In the genomic region with DNA sequence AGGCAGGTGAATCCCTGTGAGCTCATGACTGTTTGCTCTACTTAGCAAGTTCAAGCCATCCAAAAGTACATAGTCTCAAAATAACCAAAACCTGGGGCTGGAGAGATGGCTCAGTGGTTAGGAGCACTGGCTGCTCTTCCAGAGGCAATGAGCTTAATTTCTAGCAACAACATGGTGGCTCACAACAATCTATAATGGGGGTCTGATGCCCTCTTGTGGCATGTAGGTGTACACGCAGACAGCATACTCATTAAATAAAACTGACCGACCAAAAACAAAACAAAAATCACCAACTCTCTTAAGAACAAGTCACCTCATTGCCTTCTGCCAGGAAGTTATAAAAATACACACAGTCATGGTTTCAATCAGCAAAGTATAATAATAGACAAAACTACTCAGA, we compare ENCODE assay signal across 9 mouse cellular contexts. TPM values are rescaled to one million over a fixed set of nuclear protein-coding genes. Genes with fewer than 3 reads are reported as not detected.
DNase-seq lines count a peak whose midpoint lies in the region; ATAC-seq and TF ChIP-seq lines count a peak whose summit lies in the region.
"Had no signal": no experiment of that assay in that cellular context is flagged by ENCODE, and none has a peak within 500 bp of the region (broad histone marks: within the 10 kb centered on the region; RNA-seq: fewer than 3 reads in every experiment).

No protein-coding gene starts in this region.

- no peak overlapping the region for H3K9ac ChIP-seq in lung, postnatal 0 days (replicated peaks; ENCODE audit: low read depth)
- H3K9ac ChIP-seq: midbrain, embryonic 12.5 days had no signal

- no peaks in the 10 kb centered on the region for H3K9me3 ChIP-seq in lung, postnatal 0 days (ENCODE audit: low read length)
- H3K9me3 ChIP-seq: midbrain, embryonic 12.5 days had no signal

- no peaks in the 10 kb centered on the region for H3K27me3 ChIP-seq in lung, postnatal 0 days (replicated peaks; ENCODE audit: insufficient read depth, low read length)

- WGBS in lung, postnatal 0 days: 15% methylated on average over 2 of the region's 2 CpGs
- 25% methylated on average over 2 of the region's 2 CpGs for WGBS in lung, adult 2 months

- TF ChIP-seq EP300 in lung, postnatal 0 days (IDR thresholded peaks at IDR 0.05): no peak

- H3K4me2 ChIP-seq in lung, postnatal 0 days (replicated peaks; ENCODE audit: low read depth, low read length): no peak overlapping the region
- H3K4me2 ChIP-seq: midbrain, embryonic 12.5 days had no signal

- no peak overlapping the region for H3K4me3 ChIP-seq in lung, postnatal 0 days (ENCODE audit: low read depth, low read length)
- H3K4me3 ChIP-seq in lung, adult 2 months (replicated peaks; ENCODE audit: extremely low read depth, low read depth, low read length): no peak overlapping the region
- H3K4me3 ChIP-seq: midbrain, embryonic 12.5 days had no signal

- H3K4me1 ChIP-seq in lung, postnatal 0 days (ENCODE audit: insufficient read depth, low read depth, low read length): no peaks in the 10 kb centered on the region
- no peaks in the 10 kb centered on the region for H3K4me1 ChIP-seq in lung, adult 2 months (ENCODE audit: control insufficient read depth, insufficient read depth, low read length)
- H3K4me1 ChIP-seq: midbrain, embryonic 12.5 days had no signal

- H3K36me3 ChIP-seq in lung, postnatal 0 days (ENCODE audit: insufficient read depth, low read length): no peaks in the 10 kb centered on the region
- H3K36me3 ChIP-seq: midbrain, embryonic 12.5 days had no signal

- no peak for ATAC-seq in lung, postnatal 0 days
- ATAC-seq in neutrophil, adult 5-6 weeks (ENCODE audit: extremely low read depth, insufficient number of reproducible peaks, low FRiP score, poor library complexity, severe bottlenecking): peak; percentile 71; the same call in 1 of the 2 replicates
- no peak for ATAC-seq in inflammation-experienced regulatory T-cells, adult 6 months

- peak; percentile 60 for DNase-seq in embryo, embryonic 10 days (ENCODE audit: low spot score)
- no peak for DNase-seq in embryo, embryonic 9.5 days (ENCODE audit: extremely low spot score)
- peak; percentile 49 for DNase-seq in lung, postnatal 0 days (ENCODE audit: low spot score)
- no peak for DNase-seq in lung, adult 2 months
- DNase-seq in c-Kit-positive CD71-positive TER-119-positive erythroid progenitor cells, embryonic 14.5 days (ENCODE audit: low spot score): peak; percentile 69
- no peak for DNase-seq in thymus, postnatal 14 days

- peak; percentile 63 for TF ChIP-seq CTCF in lung, postnatal 0 days (IDR thresholded peaks at IDR 0.05)
- no peak for TF ChIP-seq CTCF in lung, adult 2 months (IDR thresholded peaks at IDR 0.05; ENCODE audit: insufficient read depth, low read length)

- no peak overlapping the region for H3K27ac ChIP-seq in lung, postnatal 0 days (ENCODE audit: low read length)
- H3K27ac ChIP-seq: midbrain, embryonic 12.5 days had no signal

- TF ChIP-seq POLR2A in lung, adult 2 months (IDR thresholded peaks at IDR 0.05; ENCODE audit: borderline replicate concordance, extremely low read depth, low read depth, low read length): no peak

RNA-seq across cellular contexts. Expression of a gene that starts 26.4 kb away (rescaled TPM):
- polyA plus RNA-seq in lung, postnatal 0 days (2015; fragmentation: Nextera tagmentation; extraction: Ambion mirVana): 38.3 and 40.9 TPM in 2 replicates
- 11.4 and 19.3 TPM in 2 replicates for polyA plus RNA-seq in lung, adult 2 months (2012; rRNA removed)
- 45.3 and 46.8 TPM in 2 replicates for total RNA-seq in neutrophil, adult 5-6 weeks (2017)
- 10 to 100 TPM; 32.6 to 50.3 (median 40.2) TPM for polyA plus RNA-seq in inflammation-experienced regulatory T-cells, adult 6 months (2017; shearing (Covaris generic))

RNA-seq across cellular contexts. Expression of a gene that starts 27.1 kb away (rescaled TPM):
- 1.4 and 1.6 TPM in 2 replicates for polyA plus RNA-seq in lung, postnatal 0 days (2015; fragmentation: Nextera tagmentation; extraction: Ambion mirVana)
- not detected in 2 replicates for polyA plus RNA-seq in lung, adult 2 months (2012; rRNA removed)
- not detected in 2 replicates for total RNA-seq in neutrophil, adult 5-6 weeks (2017)
- 1 to 10 TPM in 1 of 3 experiments, under 1 TPM in 2; 0.52 to 1.2 (median 0.78) TPM for polyA plus RNA-seq in inflammation-experienced regulatory T-cells, adult 6 months (2017; shearing (Covaris generic))

RNA-seq across cellular contexts. Expression of a gene that starts 43.3 kb away (rescaled TPM):
- polyA plus RNA-seq in lung, postnatal 0 days (2015; fragmentation: Nextera tagmentation; extraction: Ambion mirVana): 30.6 and 46.5 TPM in 2 replicates
- polyA plus RNA-seq in lung, adult 2 months (2012; rRNA removed): 47.8 and 51.7 TPM in 2 replicates
- 134 and 151 TPM in 2 replicates for total RNA-seq in neutrophil, adult 5-6 weeks (2017)
- under 1 TPM; 0.38 to 0.92 (median 0.42) TPM for polyA plus RNA-seq in inflammation-experienced regulatory T-cells, adult 6 months (2017; shearing (Covaris generic))

Comparison
In these comparisons a context has a peak if more than half of its experiments do, and no peak if none do; other contexts are left out.
1. DNase-seq: peak in embryo, embryonic 10 days (single experiment), lung, postnatal 0 days (single experiment) and c-Kit-positive CD71-positive TER-119-positive erythroid progenitor cells, embryonic 14.5 days (single experiment); none in embryo, embryonic 9.5 days (single experiment), lung, adult 2 months (single experiment) and thymus, postnatal 14 days (single experiment).
2. RNA of a gene that starts 43.3 kb away (polyA plus RNA-seq): 47.8 to 51.7 TPM in lung, adult 2 months and 30.6 to 46.5 TPM in lung, postnatal 0 days; 0.38 to 0.92 TPM in inflammation-experienced regulatory T-cells, adult 6 months; every median in the first group is over 10 times any median in the second.